Mouse (Mus musculus) heart, embryonic 10.5 days (tissue): ENCODE measurements around the gene Flnc. TPM values are rescaled to one million over a fixed set of nuclear protein-coding genes. Genes with fewer than 3 reads are reported as not detected.

ENCODE experiments used
- DNase-seq: peaks from one replicate; pipeline ENCODE4 v3.0.0-alpha.2; 2017; ENCODE audit warnings: low spot score
- H3K27ac ChIP-seq: fragments of 300-500 bp; sonication (generic); 2 replicates; pipeline ENCODE4 v1.5.1; 2016; ENCODE audit warnings: mild to moderate bottlenecking
- H3K27me3 ChIP-seq: fragments of 300-500 bp; sonication (generic); 2 replicates; pipeline ENCODE4 v1.6.1; 2016; ENCODE audit warnings: mild to moderate bottlenecking; ENCODE audit not compliant: poor library complexity, insufficient read depth, severe bottlenecking
- H3K36me3 ChIP-seq: fragments of 300-500 bp; sonication (generic); 2 replicates; pipeline ENCODE4 v1.6.1; 2016; ENCODE audit warnings: mild to moderate bottlenecking, moderate library complexity
- H3K4me1 ChIP-seq: fragments of 300-500 bp; sonication (generic); 2 replicates; pipeline ENCODE4 v1.6.1; 2016; ENCODE audit warnings: mild to moderate bottlenecking
- H3K4me3 ChIP-seq: fragments of 300-500 bp; sonication (generic); 2 replicates; pipeline ENCODE4 v1.5.1; 2016; ENCODE audit warnings: mild to moderate bottlenecking, moderate library complexity
- H3K9me3 ChIP-seq: fragments of 300-500 bp; sonication (generic); 2 replicates; pipeline ENCODE4 v1.6.1; 2016; ENCODE audit warnings: mild to moderate bottlenecking, moderate library complexity
- WGBS: fragments of 180-500 bp; shearing (Covaris S2); methylation state at CpG from one replicate; pipeline ENCODE4 v1.1.7; 2016; 5-methylcytosine and 5-hydroxymethylcytosine counted together
- polyA plus RNA-seq: library from polyadenylated mRNA; unstranded; fragments of >200 nt; fragmentation: Nextera tagmentation; extraction: Ambion mirVana; gene quantifications from 2 replicates; pipeline ENCODE4 v1.2.1, GENCODE M21; 2016

Flnc gene
- polyA plus RNA-seq, 1 experiment from 2014 or later: 40.2 TPM

DNA sequence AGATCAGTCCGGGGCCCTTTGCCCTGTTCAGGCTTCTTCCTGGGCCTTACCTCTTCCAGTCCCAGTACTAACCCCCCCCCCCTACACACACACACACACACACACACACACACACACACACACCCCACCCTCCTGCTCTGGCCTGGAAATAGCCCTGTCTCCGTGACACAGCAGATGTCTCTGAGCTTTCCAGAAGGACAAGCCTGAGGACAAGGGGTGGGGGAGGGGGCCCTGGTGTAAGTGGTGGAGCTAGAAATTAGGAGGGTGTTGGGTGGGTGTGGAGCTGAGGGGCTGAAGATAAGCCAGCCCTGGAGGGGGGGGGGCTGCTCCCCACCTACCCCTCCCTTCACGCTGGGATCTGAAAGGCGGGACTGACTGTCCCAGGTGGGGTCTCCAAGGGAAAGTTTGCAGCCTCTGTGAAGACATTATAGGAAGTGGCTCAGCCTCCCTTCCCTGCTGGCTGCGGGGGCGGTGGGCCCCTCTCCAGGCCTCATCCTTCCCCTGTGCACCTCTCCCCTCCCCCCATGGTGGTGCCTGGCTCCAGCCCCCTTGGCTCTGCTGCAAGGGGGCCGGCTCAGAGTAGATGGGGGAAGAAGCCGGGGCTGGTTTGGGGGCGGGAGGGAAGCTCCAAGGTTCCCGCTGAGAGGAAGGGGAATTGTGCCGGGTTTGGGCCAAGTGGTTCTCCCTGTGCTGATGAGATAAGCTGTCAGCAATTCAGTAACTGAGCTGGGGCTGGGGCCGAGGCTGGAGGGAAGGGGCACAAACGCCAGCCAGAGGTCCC is 2.0 kb downstream of the Flnc start:
- peaks cover 28% of the 10 kb centered on the region for H3K36me3 ChIP-seq
- DNase-seq: peak; percentile 88
- H3K4me1 ChIP-seq: peaks cover 70% of the 10 kb centered on the region
- 2% methylated on average over 13 of the region's 13 CpGs for WGBS
- H3K4me3 ChIP-seq: peak overlapping the region; percentile 74
- H3K9me3 ChIP-seq: no peaks in the 10 kb centered on the region
- H3K27me3 ChIP-seq: peaks cover 28% of the 10 kb centered on the region
- peak overlapping the region; percentile 93 for H3K27ac ChIP-seq

DNA sequence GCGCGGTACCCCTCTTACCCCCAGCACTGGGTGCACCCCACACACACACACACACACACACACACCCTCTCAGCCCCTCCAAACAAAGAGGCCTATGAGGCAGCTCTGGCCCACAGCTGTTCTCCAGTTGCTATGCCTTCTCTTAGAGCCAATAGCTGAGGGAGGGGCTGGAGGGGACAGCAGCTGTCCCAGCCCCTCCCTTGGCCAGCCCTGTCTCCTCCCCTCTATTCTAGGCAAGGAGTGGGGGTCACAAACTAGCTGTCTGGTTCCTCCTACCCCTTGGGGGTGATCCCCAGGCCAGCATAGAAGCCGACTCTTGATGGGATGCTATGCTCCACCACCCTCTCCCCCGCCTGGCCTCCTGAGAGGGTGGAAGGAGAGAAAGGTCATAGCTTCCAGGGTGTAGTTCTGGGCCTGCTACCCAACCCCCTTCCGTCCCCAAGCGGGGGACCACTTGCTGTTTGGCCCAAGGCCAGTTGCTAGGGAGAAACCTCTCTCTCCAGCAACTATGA is 2.9 kb downstream of the Flnc start:
- WGBS: 1% methylated on average over 6 of the region's 6 CpGs
- peak overlapping the region; percentile 74 for H3K4me3 ChIP-seq
- H3K27ac ChIP-seq: peak overlapping the region; percentile 93
- no peak for DNase-seq
- H3K4me1 ChIP-seq: peaks cover 64% of the 10 kb centered on the region
- H3K27me3 ChIP-seq: peaks cover 22% of the 10 kb centered on the region
- H3K36me3 ChIP-seq: peaks cover 37% of the 10 kb centered on the region
- H3K9me3 ChIP-seq: no peaks in the 10 kb centered on the region

DNA sequence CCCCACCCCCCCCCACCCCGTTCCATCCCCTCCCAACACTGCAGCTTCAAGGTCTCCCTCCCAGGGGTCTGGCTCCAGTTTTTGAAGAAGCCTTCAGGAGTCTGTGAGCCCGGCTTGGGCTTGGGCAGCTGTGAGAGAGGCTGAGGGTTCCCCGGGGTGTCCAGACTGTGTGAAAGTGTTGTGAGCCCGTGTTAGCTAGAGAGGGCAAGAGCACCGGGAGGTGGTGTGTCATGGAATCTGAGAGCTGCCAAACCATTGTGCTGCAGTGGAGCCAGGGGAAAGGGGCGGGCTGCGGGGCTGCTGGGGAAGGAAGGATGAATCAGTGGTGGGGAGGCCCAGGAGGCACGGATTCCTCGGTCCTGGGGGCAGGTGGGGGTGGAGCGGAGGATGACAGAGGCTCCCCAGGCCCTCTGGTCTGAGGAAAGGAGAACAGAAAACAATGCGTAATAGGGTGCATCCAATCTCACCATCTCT is 3.4 kb downstream of the Flnc start:
- H3K4me3 ChIP-seq: peak overlapping the region; percentile 74
- 6% methylated on average over 11 of the region's 11 CpGs for WGBS
- H3K4me1 ChIP-seq: peaks cover 59% of the 10 kb centered on the region
- H3K36me3 ChIP-seq: peaks cover 42% of the 10 kb centered on the region
- H3K27me3 ChIP-seq: peaks cover 21% of the 10 kb centered on the region
- H3K9me3 ChIP-seq: no peaks in the 10 kb centered on the region
- DNase-seq: no peak
- H3K27ac ChIP-seq: peak overlapping the region; percentile 93

DNA sequence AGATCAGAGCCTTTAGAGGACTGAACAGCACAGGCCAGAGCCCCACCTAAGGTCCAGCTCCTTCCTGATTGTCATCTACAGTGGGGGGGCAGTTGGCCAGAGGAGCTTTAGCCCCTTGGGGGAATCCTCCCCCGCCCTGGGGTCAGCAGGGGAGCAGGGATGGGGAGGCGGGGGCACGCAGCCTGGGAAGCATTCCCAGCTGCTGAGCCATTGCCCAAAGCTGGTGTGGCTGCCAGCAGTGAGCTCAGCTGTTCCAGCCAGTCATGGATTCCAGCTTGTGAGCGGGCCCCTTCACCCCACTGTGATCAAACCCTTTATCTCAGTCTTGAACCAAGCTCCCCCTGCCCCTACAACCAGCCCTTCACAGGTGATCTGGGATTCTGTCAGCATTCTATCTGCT is 6.2 kb downstream of the Flnc start:
- Histone ChIP-seq H3K4me3 (no peak overlapping the region), H3K27me3 (peaks cover 2% of the 10 kb centered on the region), H3K36me3 (peaks cover 70% of the 10 kb centered on the region), H3K27ac (no peak overlapping the region), H3K9me3 (no peaks in the 10 kb centered on the region), H3K4me1 (peaks cover 34% of the 10 kb centered on the region)
- no peak for DNase-seq
- 77% methylated on average over 4 of the region's 4 CpGs for WGBS

DNA sequence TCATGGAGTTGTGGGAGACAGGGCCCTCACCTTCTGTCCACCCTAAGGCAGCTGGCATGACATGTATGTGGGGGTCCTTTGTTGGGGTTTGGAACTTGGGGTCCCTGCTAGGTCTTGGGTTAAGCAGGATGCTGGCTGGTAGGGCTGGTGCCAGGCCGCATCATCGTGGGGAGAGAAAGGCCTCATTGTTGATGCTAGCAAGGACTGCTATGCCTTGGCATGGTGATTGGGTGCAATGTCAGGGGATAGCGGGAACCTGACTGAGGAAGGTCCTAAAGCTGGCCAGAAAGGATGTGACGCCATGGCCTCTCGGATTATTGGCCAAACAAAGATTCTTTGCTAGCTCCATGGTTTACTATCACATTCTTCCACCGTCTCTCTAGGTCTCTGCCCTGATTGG is 6.7 kb downstream of the Flnc start:
- Histone ChIP-seq H3K4me1 (peaks cover 29% of the 10 kb centered on the region), H3K27ac (no peak overlapping the region)
- 82% methylated on average over 6 of the region's 6 CpGs for WGBS

DNA sequence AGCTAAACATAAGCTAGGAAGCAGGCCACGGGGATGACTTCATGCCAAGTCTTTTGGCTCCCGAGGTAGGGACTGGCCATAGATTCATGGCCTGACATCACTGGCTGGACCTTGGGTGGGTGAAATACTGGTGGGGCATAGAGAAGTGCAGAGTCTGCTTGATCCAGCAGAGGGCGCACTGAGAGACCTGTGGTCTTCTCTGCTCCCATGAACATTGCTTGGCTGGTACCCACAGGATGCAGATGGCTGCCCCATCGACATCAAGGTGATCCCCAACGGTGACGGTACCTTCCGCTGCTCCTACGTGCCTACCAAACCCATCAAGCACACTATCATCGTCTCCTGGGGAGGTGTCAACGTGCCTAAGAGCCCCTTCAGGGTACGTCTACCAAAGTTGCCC is 11.7 kb downstream of the Flnc start:
- 72% methylated on average over 11 of the region's 11 CpGs for WGBS
- no peak for DNase-seq
- peaks cover 3% of the 10 kb centered on the region; the same call in 1 of the 2 replicates for H3K4me1 ChIP-seq
- H3K36me3 ChIP-seq: peaks cover 99% of the 10 kb centered on the region
- H3K4me3 ChIP-seq: no peak overlapping the region
- no peaks in the 10 kb centered on the region for H3K27me3 ChIP-seq
- H3K9me3 ChIP-seq: no peaks in the 10 kb centered on the region
- no peak overlapping the region for H3K27ac ChIP-seq

More for the DNA sequence above, 6.7 kb downstream of the Flnc start:
- no peak overlapping the region for H3K4me3 ChIP-seq
- no peaks in the 10 kb centered on the region for H3K27me3 ChIP-seq
- peaks cover 75% of the 10 kb centered on the region for H3K36me3 ChIP-seq
- no peaks in the 10 kb centered on the region for H3K9me3 ChIP-seq
- no peak for DNase-seq

DNA sequence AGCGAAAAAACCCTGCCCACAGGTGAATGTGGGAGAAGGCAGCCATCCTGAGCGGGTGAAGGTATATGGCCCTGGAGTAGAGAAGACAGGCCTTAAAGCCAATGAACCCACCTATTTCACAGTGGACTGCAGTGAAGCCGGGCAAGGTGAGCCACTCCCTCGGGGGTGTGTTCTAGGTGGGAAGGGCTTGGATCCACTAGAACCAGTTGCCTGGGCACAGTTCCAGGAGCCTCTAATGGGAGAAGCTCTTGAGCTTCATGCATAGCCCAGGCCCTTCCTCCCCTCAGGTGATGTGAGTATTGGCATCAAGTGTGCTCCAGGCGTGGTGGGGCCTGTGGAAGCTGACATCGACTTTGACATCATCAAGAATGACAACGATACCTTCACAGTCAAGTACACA is 12.3 kb downstream of the Flnc start:
- no peaks in the 10 kb centered on the region for H3K9me3 ChIP-seq
- no peak overlapping the region for H3K4me3 ChIP-seq
- no peak for DNase-seq
- H3K27me3 ChIP-seq: no peaks in the 10 kb centered on the region
- H3K36me3 ChIP-seq: peaks cover 99% of the 10 kb centered on the region
- H3K4me1 ChIP-seq: peaks cover 2% of the 10 kb centered on the region; the same call in 1 of the 2 replicates
- WGBS: 91% methylated on average over 7 of the region's 7 CpGs
- H3K27ac ChIP-seq: no peak overlapping the region

DNA sequence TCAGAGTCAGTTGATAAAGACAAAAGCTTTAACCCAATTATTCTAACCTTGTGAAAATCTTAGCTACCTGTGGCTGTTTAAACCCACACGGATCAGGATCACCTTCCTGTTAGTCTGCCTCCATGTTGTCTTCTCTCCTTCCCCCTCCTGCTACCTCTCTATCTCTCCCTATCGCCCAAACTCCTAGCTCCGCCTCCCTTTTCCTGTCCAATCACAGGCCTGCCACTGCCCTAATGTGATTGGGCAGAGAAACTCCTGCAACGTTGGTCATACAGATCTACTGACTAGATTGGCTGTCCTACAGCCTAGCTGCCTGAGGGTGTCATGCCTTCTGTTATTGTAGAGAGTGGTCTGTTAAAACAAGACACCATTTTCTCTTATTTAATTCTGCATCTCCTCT is 16.8 kb downstream of the Flnc start:
- no peaks in the 10 kb centered on the region for H3K9me3 ChIP-seq
- peaks cover 98% of the 10 kb centered on the region for H3K36me3 ChIP-seq
- no peaks in the 10 kb centered on the region for H3K4me1 ChIP-seq
- WGBS: 36% methylated on average over 4 of the region's 4 CpGs
- H3K4me3 ChIP-seq: no peak overlapping the region
- H3K27me3 ChIP-seq: no peaks in the 10 kb centered on the region
- H3K27ac ChIP-seq: no peak overlapping the region
- DNase-seq: no peak

DNA sequence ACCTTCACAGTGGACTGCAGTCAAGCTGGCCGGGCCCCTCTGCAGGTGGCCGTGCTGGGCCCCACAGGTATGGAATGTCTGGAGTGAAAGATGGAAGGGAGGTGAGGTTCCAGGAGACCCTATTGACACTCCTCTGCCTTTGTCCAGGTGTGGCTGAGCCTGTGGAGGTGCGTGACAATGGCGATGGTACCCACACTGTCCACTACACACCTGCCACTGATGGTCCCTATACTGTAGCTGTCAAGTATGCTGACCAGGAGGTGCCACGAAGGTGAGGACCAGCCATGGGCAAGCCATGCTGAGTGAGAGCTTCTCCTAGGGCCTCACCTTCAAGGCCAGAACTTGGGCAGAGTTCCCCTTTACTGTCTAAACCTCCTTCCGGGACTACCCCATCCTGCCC is 17.6 kb downstream of the Flnc start:
- Histone ChIP-seq H3K9me3 (no peaks in the 10 kb centered on the region), H3K36me3 (peaks cover 98% of the 10 kb centered on the region), H3K27ac (no peak overlapping the region), H3K27me3 (no peaks in the 10 kb centered on the region), H3K4me1 (no peaks in the 10 kb centered on the region), H3K4me3 (no peak overlapping the region)
- WGBS: 97% methylated on average over 6 of the region's 6 CpGs
- no peak for DNase-seq

DNA sequence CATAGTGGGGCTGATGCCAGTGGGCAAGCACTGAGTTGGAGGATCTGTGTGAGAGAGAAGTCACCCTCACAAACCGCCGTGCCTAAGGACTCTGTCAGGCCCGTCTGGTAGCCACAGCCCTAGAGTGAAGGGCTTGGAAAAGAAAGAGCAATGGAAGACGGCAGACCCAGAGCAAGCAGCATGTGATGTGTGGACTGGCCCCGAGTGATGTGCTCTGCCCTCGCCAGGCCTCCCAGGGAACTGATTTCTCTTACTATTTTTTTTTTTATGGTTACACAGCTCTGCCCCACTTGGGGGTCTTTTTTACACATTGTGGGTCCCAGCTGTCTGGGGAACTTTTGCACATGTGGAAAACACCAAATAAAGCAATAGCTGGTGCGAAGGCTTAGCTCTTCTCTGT is 28.4 kb downstream of the Flnc start:
- WGBS: 58% methylated on average over 7 of the region's 7 CpGs
- H3K36me3 ChIP-seq: peaks cover 50% of the 10 kb centered on the region

DNA sequence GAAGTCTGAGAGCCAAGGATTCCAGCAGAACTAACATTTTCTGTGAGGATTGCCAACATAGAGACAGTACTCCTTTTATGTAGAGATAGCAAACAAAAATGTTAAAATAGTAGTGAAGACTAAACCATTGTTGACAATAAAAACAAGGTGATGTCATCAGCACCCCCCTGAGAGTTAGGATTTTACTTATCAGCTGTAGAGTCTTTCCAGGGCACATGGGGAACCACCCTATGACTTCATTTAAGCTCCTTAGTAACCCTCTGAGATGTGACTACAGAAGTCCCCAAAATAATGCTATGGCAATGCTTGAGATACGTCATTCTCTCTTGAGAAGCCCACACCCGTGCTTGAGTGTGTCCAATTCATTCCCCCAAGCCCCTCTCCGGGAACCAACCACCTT is 30.3 kb downstream of the Flnc start:
- Histone ChIP-seq H3K36me3 (peaks cover 31% of the 10 kb centered on the region), H3K4me1 (peaks cover 2% of the 10 kb centered on the region)

More for the DNA sequence above, 28.4 kb downstream of the Flnc start:
- DNase-seq: no peak
- H3K27ac ChIP-seq: no peak overlapping the region
- no peaks in the 10 kb centered on the region for H3K4me1 ChIP-seq
- H3K27me3 ChIP-seq: no peaks in the 10 kb centered on the region
- H3K9me3 ChIP-seq: no peaks in the 10 kb centered on the region
- no peak overlapping the region for H3K4me3 ChIP-seq

DNA sequence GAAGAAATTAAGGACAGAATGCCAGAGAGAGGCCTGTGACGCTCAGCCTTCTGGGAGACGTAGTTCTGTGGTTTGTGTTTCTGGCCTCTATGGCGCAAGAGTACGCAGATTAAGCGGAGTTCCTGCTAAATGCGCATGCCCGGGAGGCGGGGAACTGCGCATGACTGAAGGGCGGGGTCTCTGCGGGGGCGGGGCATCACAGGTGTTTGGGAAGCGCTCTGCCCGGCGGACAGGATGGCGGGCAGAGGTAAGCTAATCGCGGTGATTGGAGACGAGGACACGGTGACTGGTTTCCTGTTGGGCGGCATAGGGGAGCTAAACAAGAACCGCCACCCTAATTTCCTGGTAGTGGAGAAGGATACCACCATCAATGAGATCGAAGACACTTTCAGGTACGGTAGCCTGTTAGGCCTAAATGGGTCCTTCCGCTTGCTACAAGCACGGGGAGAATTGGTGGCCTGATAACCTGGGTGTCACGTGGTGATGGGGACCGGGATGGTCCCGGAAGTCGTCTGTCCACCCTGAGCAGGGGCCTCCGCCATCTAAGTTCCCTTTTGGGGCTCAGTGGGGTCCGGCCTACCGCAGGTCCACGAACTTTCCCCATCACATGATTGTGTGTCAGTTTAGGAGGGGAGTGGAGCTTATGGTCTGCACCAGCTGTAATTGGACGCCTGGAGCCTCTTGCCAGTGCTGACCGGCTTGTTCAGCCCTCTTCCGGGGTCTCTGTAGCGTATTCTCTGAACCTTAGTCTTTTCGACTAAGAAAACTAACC is 34.7 kb downstream of the Flnc start, which contains the start of gene Atp6v1f:
Atp6v1f (plus strand) TSS at position 136 of the 772 bp plus-strand sequence.
- under 1% methylated on average over 39 of the region's 39 CpGs for WGBS
- Histone ChIP-seq H3K4me1 (peaks cover 11% of the 10 kb centered on the region), H3K4me3 (peak within 1 kb of the TSS; percentile 81), H3K36me3 (peaks cover 25% of the 10 kb centered on the region), H3K9me3 (no peaks in the 10 kb centered on the region), H3K27me3 (no peaks in the 10 kb centered on the region; the same call in 1 of the 2 replicates), H3K27ac (peak within 1 kb of the TSS; percentile 86)
- peak; percentile 98 for DNase-seq

More for the DNA sequence above, 30.3 kb downstream of the Flnc start:
- Histone ChIP-seq H3K4me3 (no peak overlapping the region), H3K27ac (no peak overlapping the region), H3K27me3 (no peaks in the 10 kb centered on the region), H3K9me3 (no peaks in the 10 kb centered on the region)
- DNase-seq: no peak
- WGBS: 64% methylated on average over 3 of the region's 3 CpGs

DNA sequence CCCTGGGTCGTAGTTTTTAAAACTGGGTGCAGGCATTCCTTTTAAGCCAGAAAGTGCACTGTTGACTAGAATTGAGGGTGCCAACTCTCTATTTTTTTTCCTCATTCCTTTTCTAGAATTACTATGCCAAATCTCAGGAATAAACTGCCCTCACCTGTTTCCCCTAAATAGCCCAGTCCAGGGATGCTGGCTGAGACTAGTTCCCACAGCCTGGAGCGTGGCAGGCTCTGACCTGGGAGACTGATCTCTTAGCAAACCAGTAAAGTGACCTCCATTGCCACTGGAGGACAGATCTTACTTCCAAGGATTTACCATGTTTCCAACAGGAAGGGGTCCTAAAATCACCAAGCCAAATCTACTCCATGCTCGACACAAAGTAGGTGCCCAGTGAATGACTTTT is 35.8 kb downstream of the Flnc start:
- H3K36me3 ChIP-seq: peaks cover 25% of the 10 kb centered on the region
- H3K27me3 ChIP-seq: no peaks in the 10 kb centered on the region; the same call in 1 of the 2 replicates
- no peak for DNase-seq
- peak overlapping the region; percentile 81 for H3K4me3 ChIP-seq
- no peaks in the 10 kb centered on the region for H3K9me3 ChIP-seq
- 86% methylated on average over 3 of the region's 3 CpGs for WGBS
- peaks cover 17% of the 10 kb centered on the region for H3K4me1 ChIP-seq
- peak overlapping the region; percentile 86; the same call in 1 of the 2 replicates for H3K27ac ChIP-seq
